Mouse (Mus musculus): Measurements from ENCODE around the gene Cwf19l1.

Gene Cwf19l1

GRCm38 (mm10) chr19:44060226-44060625, 75.5 kb downstream of the Cwf19l1 start:
- DNase-seq (ENCODE audit: low spot score in 2 of 2): no peak

Data from frontal cortex, postnatal 10 days (tissue).